Mouse (Mus musculus): ENCODE results near the gene Coa4. TPM values are rescaled to one million over a fixed set of nuclear protein-coding genes. Genes with fewer than 3 reads are reported as not detected.

Gene Coa4
- 16.5 and 18.7 TPM in 2 replicates for polyA plus RNA-seq (2015; fragmentation: Nextera tagmentation; extraction: Ambion mirVana)

GRCm38 (mm10) chr7:100536804-100537518 lies at the start of gene Coa4:
Gene Coa4 (plus strand): TSS chr7:100537071.

GRCm38 (mm10) chr7:100493117-100493483 lies 43.8 kb upstream of the Coa4 start, which contains the start of gene Ucp2:
Gene Ucp2 (plus strand): TSS chr7:100493337.

GRCm38 (mm10) chr7:100514573-100514972 lies 22.3 kb upstream of the Coa4 start, which contains the start of gene Dnajb13:
Gene Dnajb13 (minus strand): TSS chr7:100514960.

Other genes with a start within 250 kb of the Coa4 start
- 4.9 and 7.2 TPM in 2 replicates for gene C2cd3, start 164.8 kb upstream of the Coa4 start, polyA plus RNA-seq (2015; fragmentation: Nextera tagmentation; extraction: Ambion mirVana)
- gene Ppme1, start 164.8 kb upstream of the Coa4 start, polyA plus RNA-seq (2015; fragmentation: Nextera tagmentation; extraction: Ambion mirVana) = 30.8 and 33.3 TPM in 2 replicates
- gene Ucp3, start 64.1 kb upstream of the Coa4 start, polyA plus RNA-seq (2015; fragmentation: Nextera tagmentation; extraction: Ambion mirVana) = 39.3 and 50.4 TPM in 2 replicates
- 127 and 198 TPM in 2 replicates for gene Ucp2, start 43.7 kb upstream of the Coa4 start, polyA plus RNA-seq (2015; fragmentation: Nextera tagmentation; extraction: Ambion mirVana)
- 0.37 and 0.38 TPM in 2 replicates for gene Dnajb13, start 22.1 kb upstream of the Coa4 start, polyA plus RNA-seq (2015; fragmentation: Nextera tagmentation; extraction: Ambion mirVana)
- gene Rab6a, start 70.3 kb downstream of the Coa4 start, polyA plus RNA-seq (2015; fragmentation: Nextera tagmentation; extraction: Ambion mirVana) = 69.7 and 73.2 TPM in 2 replicates
- 85.3 and 86.6 TPM in 2 replicates for gene Mrpl48, start 71.2 kb downstream of the Coa4 start, polyA plus RNA-seq (2015; fragmentation: Nextera tagmentation; extraction: Ambion mirVana)
- 12.3 and 12.8 TPM in 2 replicates for gene Plekhb1, start 125.3 kb downstream of the Coa4 start, polyA plus RNA-seq (2015; fragmentation: Nextera tagmentation; extraction: Ambion mirVana)
- 15.7 and 17.1 TPM in 2 replicates for gene Fam168a, start 169.6 kb downstream of the Coa4 start, polyA plus RNA-seq (2015; fragmentation: Nextera tagmentation; extraction: Ambion mirVana)

All from skeletal muscle tissue, postnatal 0 days (tissue).